Mouse (Mus musculus): Measurements from ENCODE around the gene Fabp6. TPM values are rescaled to one million over a fixed set of nuclear protein-coding genes. Genes with fewer than 3 reads are reported as not detected.

Fabp6 gene
- total RNA-seq, 2 experiments from 2014 or later: not detected

DNA sequence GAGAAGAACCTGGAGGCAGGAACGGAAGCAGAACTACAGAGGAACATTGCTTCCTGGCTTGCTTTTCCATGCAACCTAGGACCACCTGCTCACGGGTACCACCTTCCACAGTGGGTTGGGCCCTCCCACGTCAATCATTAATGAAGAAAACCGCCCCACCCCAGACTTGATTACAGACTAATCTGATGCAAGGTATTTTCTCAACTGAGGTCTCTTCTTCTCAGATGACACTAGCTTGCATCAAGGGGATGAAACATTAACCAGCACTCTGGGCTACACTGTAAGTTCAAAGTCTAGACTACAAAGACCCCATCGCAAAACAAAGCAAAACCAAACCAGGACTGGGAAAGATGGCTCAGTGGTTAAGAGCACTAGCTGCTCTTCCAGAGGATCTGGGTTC, 20.4 kb upstream of the Fabp6 start:
- Histone ChIP-seq H3K4me3 (no peak overlapping the region), H3K27ac (no peak overlapping the region)
- intact Hi-C loops (cut with DNase I): no loop called here
- DNase-seq (ENCODE audit: extremely low spot score in 1 of 2, low spot score in 2 of 2): no peak
- no peak for TF ChIP-seq CTCF (IDR thresholded peaks at IDR 0.05)

DNA sequence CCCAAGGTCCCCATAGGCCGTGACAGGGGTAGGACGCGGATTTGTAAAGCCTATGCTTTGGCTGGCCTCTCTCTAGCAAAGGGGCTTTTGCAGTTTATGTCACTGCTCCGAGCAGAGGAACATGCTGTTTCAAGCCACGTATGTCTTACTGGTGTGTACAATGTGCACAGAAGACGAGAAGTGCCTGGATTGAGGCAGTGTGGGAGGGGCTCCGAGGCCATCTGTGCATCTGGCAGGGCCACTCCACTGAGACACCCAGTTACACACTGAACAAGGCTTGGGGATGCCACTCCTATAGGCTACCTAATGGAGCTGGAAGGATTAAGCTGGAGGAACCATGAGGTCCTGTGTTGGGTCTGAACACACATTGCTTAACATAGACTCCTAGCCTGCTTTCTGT, 17.1 kb upstream of the Fabp6 start:
- H3K4me3 ChIP-seq: no peak overlapping the region
- intact Hi-C loops (cut with DNase I): no loop called here
- no peak overlapping the region for H3K27ac ChIP-seq
- DNase-seq (ENCODE audit: extremely low spot score in 1 of 2, low spot score in 2 of 2): no peak
- no peak for TF ChIP-seq CTCF (IDR thresholded peaks at IDR 0.05)

DNA sequence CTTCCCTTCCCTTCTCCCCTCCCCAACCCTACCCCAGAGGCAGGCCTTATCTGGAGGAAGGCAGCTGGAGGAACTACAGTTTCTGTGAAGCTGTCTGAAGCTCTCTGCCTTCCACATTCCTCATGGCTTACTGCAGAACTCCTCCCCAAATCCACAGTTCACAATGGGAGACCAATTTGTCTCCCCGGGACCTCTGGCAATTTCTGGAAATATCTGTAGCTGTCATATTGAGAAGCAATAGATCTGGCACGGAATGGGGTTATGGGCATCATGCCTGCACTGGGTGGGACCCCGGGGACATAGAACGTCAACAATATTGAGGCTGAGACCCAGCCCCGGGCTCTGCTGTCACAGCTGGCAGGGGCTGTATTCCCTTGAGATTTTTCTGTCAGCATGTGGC, 16.6 kb upstream of the Fabp6 start:
- DNase-seq (ENCODE audit: extremely low spot score in 1 of 2, low spot score in 2 of 2): no peak
- intact Hi-C loops (cut with DNase I): no loop called here
- Histone ChIP-seq H3K27ac (no peak overlapping the region), H3K4me3 (no peak overlapping the region)
- TF ChIP-seq CTCF (IDR thresholded peaks at IDR 0.05): no peak

DNA sequence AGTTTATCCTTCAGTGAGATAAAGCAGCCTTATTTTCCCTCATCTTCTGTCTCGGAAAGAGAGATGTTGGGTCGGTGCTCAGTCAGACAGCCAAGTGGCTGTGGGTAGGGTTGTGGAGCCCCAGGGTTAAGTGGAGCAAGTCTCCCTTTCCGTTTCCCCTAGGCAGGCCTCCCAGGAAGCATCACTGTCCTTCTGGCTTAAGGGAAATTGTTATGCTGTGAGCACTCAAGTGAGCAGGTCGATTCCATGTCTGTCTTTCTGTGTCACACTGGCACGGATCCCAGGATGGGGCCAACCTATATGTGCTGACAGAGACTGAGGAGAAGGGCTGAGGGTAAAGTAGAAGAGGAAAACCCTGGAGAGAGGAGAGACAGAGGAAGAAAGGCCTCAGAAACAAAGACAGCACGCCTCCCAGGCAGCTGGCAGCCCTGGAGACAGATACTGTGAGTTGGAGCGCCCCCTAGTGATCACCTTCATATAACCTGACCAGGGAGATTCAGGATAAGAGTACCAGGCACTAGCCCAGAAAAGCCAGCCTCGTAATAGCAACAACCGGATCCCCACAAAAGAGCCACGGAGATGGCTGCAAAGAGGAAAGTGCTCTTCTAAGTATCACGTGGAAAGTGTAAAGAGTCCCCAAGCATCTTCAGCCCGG, 11.6 kb upstream of the Fabp6 start:
- no peak overlapping the region for H3K4me3 ChIP-seq
- no peak overlapping the region for H3K27ac ChIP-seq
- peak; percentile 77 for TF ChIP-seq CTCF (IDR thresholded peaks at IDR 0.05)
- peak; percentile 74 to 84 for DNase-seq (ENCODE audit: extremely low spot score in 1 of 2, low spot score in 2 of 2)
- intact Hi-C loops (cut with DNase I): loop anchor here (1.0 kb wide), 2 partner anchors 68 to 119 kb away; partner anchors contain the start of gene Pwwp2a

DNA sequence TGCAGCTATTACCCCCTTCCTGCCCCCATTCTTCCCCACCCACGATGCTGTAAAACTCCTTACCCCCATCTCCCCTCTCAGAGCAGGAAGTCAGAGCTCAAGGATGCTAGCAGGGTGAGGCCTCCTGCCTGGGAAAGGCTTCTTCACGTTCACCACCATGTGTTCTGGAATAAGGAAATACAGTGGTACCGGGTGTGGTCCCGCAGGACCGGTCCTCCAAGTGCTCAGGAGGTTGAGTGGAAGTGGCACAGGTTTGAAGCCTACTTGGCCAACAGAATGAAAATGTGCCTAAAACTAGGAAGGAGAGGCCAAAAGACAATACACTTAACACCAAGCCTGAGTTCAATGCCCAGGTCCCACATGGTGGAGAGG, 9.3 kb upstream of the Fabp6 start:
- Histone ChIP-seq H3K27ac (no peak overlapping the region), H3K4me3 (no peak overlapping the region)
- no peak for TF ChIP-seq CTCF (IDR thresholded peaks at IDR 0.05)
- intact Hi-C loops (cut with DNase I): no loop called here
- no peak for DNase-seq (ENCODE audit: extremely low spot score in 1 of 2, low spot score in 2 of 2)

DNA sequence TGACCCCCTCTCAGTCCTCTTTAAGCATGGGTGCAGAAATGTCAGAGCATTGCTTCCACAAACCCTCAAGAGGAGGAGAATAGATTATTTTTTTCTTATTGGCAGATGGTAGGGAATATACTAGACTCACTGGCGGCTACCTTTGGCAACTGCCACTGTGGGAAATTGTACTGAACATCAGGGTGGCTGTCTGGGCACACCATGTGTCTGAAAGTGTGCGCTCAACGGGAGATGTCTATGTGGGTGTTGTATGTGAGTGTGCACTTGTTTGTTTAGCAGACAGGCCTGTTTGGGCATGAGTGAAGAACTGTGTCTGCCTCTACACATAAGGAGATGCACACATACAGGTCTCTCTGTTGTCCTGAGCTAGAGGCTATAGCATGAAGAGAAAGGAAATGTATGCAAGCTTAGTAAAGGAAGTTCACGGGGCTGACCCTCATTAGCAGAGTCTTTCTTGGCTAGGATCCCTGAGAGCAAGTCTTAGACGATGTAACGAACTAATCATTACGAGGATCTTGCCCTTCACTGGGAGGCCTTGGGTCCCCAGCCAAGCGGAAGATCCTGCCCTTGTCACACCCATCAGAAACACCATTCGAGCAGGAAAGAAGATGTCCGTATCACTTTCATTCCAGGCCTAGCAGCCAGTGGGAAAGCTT, 8.8 kb upstream of the Fabp6 start:
- no peak overlapping the region for H3K27ac ChIP-seq
- DNase-seq (ENCODE audit: extremely low spot score in 1 of 2, low spot score in 2 of 2): no peak
- TF ChIP-seq CTCF (IDR thresholded peaks at IDR 0.05): no peak
- intact Hi-C loops (cut with DNase I): no loop called here
- H3K4me3 ChIP-seq: no peak overlapping the region

DNA sequence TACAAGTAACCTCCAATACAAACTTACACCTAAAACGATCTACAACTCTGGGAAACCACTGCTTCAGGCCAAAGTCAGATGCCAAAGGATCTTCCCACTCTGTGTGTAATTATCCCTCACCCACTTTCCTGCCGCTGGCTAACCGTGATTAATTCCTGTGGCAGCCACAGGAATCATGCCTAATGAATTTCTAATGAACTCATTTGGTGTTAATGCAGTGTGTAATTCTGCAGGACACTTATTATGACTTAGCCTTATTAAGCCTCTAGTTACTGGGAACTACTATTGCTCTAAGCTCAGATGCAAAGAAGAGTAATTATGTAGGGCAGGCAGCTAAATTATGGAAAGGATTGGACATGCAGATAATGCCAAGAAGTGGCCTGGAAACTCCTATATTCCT, 7.1 kb upstream of the Fabp6 start:
- H3K27ac ChIP-seq: no peak overlapping the region
- no peak for TF ChIP-seq CTCF (IDR thresholded peaks at IDR 0.05)
- no peak for DNase-seq (ENCODE audit: extremely low spot score in 1 of 2, low spot score in 2 of 2)

DNA sequence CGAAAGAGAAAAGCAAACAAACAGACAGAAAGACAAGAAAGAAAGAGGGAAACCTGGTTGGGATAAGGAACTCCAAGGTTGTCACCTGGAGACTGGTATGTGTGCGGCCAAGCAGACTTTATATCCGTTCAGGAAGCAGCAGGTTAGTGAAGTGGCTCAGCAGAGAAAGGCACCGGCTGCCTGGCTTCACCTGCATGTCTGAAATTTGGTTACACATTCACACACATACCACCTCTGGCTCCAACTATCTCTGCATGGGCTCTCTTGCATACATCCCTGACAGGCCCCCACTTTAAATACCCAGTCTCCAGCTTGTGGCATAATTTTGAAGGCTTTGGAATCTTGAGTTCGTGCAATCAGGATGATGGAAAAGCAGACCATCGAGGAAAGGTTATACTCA, 4.5 kb upstream of the Fabp6 start:
- no peak for DNase-seq (ENCODE audit: extremely low spot score in 1 of 2, low spot score in 2 of 2)
- intact Hi-C loops (cut with DNase I): no loop called here
- no peak for TF ChIP-seq CTCF (IDR thresholded peaks at IDR 0.05)
- H3K27ac ChIP-seq: no peak overlapping the region
- no peak overlapping the region for H3K4me3 ChIP-seq

More for the DNA sequence above, 7.1 kb upstream of the Fabp6 start:
- intact Hi-C loops (cut with DNase I): no loop called here
- H3K4me3 ChIP-seq: no peak overlapping the region

DNA sequence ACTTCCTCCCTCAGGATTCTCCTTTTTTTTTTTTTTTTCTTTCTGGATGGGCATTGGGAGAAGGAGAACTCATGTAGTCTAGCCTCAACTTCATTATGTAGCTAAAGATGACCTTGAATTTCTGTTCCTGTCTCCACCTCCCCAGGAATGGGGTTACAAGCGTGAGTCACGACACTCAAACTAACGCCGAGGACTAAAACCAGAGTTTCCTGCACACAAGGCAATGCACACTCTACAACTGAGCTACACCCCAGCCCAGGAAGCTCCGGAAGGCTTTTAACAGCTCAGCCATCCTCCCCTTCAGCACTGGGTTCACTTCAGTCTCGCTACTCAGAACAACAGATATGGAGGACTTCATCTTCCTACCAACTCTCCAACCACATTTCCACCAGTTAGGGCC, 3.6 kb upstream of the Fabp6 start:
- DNase-seq (ENCODE audit: extremely low spot score in 1 of 2, low spot score in 2 of 2): no peak
- H3K4me3 ChIP-seq: no peak overlapping the region
- intact Hi-C loops (cut with DNase I): no loop called here
- H3K27ac ChIP-seq: no peak overlapping the region
- TF ChIP-seq CTCF (IDR thresholded peaks at IDR 0.05): no peak

DNA sequence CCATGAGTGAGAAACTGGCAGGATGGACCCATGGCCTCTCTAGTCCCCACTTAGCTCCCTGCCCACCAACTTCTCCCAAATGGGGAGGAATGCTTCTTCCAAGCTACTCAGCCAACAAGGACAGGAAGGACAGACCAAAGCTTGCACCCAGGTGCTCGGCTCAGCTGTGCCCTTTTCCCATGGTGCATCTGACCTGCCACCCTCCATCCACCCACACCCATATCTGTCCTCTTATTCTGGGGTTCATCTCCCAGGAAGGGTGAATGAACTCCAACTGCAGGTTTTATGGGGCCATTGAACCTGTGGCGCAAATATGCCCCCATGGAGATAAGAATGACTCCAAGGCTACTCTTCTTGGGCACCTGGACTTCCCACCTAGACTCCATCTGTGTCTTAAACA, 2.9 kb upstream of the Fabp6 start:
- no peak overlapping the region for H3K4me3 ChIP-seq
- intact Hi-C loops (cut with DNase I): no loop called here

DNA sequence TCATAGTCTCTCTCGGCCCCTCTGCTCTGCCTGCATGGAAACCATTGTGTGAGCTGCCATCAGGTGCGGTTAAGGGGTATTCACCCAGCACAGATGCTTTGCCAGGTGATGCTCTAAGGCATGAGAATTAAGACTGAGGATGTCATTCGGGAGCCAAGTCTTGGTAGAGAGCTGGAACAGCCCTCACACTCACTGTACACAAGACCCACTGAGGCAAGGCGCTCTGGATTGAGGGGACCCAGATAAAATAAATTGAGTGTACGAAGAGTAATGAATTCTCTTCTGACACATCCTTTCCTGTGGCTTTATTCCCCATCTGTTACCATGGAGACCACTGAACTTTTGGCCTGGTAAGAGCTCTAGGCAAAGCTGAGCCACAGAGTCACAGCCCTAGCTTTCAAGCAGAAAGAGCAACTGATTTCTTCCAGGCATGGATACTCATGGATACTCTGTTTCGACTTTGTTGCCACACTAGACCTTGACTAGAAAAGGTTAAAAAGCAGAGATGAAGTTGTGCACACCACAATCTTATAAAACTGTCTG, 11.7 kb downstream of the Fabp6 start:
- no peak for TF ChIP-seq CTCF (IDR thresholded peaks at IDR 0.05)
- Histone ChIP-seq H3K4me3 (no peak overlapping the region), H3K27ac (no peak overlapping the region)
- DNase-seq (ENCODE audit: extremely low spot score in 1 of 2, low spot score in 2 of 2): no peak
- intact Hi-C loops (cut with DNase I): loop anchor here (5.0 kb wide), 1 partner anchor 62 kb away; the partner anchor contains the start of gene Ccnjl

More for the DNA sequence above, 2.9 kb upstream of the Fabp6 start:
- no peak overlapping the region for H3K27ac ChIP-seq
- no peak for DNase-seq (ENCODE audit: extremely low spot score in 1 of 2, low spot score in 2 of 2)
- TF ChIP-seq CTCF (IDR thresholded peaks at IDR 0.05): no peak

DNA sequence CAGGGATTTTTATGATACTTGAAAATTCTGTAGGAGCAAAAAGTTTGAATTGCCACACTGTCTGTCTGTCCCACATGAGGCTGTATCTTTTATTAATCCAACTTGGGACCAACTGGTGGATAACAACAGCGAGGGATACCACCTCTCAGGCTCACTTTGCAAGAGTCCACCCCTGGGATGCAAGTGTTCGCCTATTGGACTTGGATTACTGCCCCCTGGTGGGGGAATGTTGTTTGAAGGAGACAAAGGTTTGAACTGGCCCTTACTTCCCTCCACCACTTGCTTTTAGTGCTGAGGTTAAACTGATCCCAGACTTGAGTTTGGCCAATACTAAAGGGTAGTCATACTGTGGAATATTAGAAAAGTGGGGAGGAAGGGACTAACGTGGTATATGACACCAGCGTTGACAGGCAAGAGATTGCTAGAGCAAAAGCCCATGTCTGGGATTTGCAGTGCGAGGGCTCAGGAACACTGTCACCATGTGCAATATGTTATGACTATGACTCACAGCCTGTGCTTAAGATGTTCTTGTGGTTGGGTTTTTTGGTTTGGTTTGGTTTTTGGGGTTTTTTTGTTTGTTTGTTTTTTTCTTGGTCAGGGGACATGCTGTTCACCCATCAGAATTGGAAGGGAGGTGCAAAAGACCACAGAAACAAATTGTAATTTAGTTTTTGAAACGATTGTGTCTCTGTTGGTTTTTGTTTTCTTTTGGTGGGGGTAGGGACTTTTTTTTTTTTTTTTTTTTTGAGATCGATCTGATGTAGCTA, 14.8 kb downstream of the Fabp6 start, which contains the start of gene 4933415A04Rik:
Gene 4933415A04Rik, plus strand, starts transcription at position 717 of the 767 bp plus-strand sequence.
- TF ChIP-seq CTCF (IDR thresholded peaks at IDR 0.05): peak; percentile 70
- Histone ChIP-seq H3K27ac (no peak within 1 kb of the TSS), H3K4me3 (no peak within 1 kb of the TSS)
- intact Hi-C loops (cut with DNase I): loop anchor here (1.0 to 5.0 kb wide), 2 partner anchors 59 to 92 kb away; partner anchors contain the start of gene Ccnjl
- DNase-seq (ENCODE audit: extremely low spot score in 1 of 2, low spot score in 2 of 2): peak; percentile 56 to 68
